Mouse (Mus musculus) spleen, postnatal 10 days (tissue): ENCODE data around the gene Csgalnact2.

Source experiments
- DNase-seq, 2 experiments: peaks; one replicate each; pipeline ENCODE4 v3.0.0; 2021 to 2022; ENCODE audit warnings: low spot score in 2 of 2

Csgalnact2 gene

DNA sequence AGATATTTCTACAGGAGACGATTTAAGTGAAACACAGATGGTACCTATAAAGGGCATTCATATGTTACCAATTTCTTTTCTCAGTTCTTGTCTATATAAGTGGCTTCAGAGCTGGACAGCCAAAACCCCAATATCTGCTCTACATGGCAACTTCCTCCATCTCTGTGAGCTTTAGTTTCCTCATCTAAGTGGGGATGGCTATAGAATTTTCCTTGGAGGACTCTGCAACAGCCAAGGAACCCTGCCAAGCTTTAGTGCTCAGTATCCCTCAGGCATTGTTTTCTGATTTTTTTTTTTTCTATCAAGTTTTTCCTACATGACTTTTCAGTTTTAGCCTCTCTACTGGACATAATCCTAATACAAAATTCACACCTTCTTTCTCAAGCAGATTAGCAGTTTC is 4.5 kb downstream of the Csgalnact2 start:
- no peak for DNase-seq

DNA sequence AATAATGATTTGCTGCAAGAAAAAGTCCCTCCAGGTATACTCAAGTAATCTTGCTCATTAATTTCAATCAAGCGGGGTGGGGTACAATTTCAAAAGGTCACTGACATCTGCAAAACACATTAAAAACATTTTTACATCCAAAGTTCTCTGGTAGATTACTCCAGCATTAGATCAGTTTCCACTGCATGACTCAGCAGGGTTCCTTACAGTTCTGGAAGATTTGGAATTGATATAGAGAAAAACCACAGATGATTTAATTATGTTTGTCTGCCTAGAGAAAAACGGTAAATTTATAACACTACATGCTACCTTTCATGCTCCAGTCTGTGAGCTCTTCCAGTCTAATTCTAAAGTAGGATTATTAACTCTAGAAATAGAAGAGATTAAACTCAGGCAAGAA is 8.9 kb downstream of the Csgalnact2 start:
- DNase-seq = no peak

DNA sequence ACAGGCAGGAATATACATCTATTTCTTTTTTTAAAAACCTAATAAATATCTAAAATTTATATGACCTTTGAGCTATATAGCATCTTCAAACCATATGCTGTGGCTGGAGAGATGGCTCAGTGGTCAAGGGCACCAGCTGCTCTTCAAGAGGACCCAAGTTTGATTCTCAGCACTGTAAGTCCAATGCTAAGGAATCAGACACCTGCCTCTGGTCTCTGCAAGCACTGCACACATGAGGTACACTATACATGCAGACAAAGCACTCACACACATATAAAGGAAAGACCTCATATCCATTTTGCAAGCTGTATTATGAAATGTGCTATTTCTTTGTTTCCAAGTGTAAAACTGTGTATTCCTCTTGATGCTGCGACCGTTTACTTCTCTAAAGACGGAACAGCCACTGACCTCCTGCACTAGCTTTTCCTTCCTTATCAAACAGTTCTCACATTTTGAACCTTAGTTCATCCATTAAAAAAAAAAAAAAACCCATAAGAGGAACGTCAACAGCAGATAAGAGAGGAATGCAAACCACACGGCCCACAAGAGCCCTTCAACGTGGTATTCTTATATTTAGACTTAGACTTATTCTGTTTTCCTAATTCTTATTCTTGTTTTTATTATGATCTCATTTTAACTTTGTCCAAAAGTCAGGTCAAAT is 11.0 kb downstream of the Csgalnact2 start:
- no peak for DNase-seq

DNA sequence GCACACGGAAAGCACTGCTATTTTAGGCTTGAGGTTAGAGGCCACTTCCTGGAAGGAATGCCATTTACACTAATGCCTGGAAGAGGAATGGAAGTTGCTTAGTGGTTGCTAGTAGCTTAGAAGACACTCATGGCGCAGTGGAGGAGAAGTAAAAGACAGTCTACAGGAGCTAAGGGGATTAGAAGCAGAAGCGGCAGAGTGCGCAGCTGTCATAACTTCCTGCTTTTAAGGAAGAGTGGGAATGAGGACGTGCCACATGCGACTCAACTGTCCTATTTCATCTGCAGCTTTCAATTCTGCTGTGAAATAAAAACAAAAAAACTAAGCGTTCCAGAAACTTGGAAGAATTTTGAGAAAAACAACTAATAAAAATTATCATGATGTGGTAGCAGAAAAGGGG is 11.7 kb downstream of the Csgalnact2 start:
- DNase-seq = no peak

DNA sequence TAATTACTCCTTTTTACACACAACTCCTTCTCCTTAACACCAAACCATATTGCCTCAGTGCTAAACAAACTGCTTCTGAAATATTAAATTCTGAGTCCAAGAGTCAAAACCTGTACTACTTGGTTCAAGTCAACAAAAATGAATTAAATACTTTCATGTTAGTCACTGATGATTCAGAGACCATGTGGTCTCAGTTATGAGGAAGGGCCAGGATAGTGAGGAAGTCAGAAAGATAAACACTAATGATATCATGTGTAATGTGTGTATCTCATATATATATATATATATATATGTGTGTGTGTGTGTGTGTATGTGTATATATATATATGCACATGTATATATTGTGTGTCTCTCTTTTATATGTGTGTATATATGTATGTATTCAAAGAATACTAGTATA is 12.4 kb downstream of the Csgalnact2 start:
- DNase-seq = no peak

DNA sequence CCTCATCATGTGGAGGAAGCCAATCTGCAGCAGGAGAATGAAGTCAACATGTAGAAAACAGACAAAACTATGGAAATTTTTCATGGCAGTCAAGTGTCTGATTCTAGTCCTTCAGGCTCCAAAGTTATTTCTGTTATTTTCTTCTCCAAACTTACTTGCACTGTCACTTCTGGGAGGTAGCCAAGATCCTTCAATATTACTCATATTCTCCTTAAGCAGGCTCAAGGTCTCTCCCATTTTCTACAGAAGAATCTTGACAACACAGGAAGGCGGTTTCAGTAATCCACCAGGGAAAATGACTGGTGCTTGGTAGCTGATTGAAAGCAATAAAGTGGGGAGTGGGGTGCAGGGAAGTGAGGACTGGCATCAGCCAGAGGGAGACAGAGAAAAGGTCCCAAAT is 16.2 kb downstream of the Csgalnact2 start:
- no peak for DNase-seq

DNA sequence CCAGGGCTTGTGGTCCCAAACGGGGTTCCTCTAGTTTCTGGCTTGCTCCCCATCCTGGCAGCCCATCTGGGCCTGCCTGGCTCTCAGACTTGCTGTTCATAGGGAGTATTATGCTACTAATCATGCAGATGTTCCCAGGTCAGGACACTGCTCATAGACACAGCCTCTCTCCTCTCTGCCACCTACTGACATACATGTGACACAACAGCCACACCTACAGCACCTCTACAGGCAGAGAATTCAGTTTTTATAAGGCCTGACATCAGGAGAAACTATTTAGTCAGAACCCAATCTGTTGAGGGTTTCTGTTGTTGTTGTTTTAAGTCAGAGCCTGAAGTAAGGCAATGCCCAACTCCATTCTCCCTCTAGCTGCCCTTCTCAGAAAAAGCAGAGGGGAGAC is 27.1 kb downstream of the Csgalnact2 start:
- no peak for DNase-seq

DNA sequence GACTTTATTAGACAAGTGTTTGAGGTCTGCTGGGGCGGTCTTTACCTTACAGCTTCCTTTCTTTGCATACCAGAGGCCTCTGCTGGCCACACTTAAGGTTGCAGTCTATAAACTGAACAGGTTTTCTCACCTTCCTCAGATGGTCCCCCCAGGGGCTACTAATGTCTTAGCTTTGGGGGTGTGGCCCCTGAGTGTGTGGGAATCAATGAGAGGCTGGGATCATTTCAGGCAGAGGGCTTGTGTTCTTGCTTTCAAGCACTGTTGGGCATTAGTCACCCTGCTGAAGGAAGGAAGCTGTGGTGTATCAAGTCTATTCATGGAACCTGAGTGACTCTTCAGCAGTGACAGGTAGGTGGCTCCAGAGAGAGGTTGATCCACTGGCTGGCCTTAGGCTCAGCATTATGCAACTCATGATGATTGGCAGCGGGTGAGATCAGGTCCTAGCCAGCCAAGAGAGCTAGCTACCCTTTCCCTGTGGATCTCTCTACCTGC is 39.6 kb downstream of the Csgalnact2 start:
- peak in 1 of 2 experiments; percentile 24 for DNase-seq

DNA sequence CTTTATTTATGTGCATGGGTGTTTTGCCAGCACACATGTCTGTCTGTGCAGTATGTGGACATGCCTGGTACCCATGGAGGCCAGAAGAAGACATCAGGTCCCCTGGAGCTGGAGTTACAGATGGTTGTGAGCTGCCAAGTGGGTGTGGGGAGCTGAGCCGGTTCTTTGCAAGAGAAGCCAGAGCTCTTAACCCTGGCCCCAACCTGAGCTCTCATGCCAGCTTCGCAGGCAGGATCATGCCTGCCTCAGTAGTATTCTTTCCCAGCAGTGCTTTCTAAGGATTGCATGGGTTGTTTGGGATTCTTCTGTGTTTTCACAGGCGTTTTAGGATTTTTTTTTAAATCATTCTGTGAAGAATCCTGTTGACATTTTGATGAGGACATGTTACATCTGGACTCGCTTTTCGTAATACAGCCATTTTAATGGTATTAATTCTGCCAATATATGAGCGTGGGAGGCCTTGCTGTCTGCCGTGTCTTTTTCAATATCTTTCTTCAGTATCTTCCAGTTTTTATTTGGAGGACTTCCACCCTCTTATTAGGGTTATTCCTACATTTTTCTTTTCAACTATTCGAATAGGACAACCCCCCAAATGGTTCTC is 41.1 kb downstream of the Csgalnact2 start:
- DNase-seq = peak in 1 of 2 experiments; percentile 8

DNA sequence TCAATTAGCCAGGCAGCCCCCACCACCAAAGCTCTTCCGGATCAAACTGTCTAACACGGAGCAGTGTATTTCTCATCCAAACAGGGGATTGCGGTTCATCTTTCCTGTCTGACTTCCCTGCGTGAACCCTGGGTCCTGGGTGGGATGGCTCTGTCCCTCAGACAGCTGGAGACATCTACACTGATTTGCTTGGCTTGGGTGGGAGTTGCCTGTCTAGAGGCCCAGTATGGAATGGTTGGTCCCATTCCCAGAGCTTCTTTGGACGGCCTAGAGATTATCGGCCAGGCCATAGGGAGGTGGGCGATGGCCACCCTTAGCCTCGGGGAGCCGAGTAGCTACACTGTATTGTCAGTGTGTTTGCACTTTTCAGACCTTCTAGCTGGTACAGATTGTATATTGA is 48.1 kb downstream of the Csgalnact2 start:
- DNase-seq = no peak

DNA sequence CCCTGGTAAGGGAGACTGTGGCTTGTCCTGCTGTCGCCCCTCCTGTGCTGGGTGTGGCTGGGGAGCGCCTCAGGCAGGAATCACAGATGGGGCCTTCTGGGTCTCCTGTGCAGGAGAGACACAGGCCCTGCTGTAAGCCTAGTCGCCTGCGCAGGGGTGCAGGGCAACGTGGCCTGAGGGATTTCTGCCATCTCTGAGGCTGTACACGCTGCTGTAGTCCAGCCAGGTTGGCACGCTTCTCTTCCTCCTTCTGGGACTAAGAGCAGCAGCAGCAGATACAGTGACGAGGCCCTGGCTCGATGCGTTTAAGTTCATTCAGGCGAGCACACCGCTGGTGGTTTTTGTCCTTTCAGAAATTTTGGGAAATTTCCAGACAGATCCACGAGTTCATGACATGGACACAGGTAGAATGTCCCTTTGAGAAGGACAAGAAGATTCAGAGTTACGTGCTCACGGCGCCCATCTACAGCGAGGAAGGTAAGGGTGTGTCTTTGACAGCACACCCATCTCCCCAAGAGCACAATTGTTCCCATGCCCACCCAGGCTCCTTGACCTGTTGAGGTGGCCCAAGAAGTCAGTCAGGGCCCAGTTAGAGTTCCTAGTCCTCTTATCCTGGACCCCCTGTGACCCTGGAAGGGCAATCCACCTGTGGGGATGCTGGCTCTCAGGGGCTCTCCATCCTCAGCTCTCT is 50.0 kb downstream of the Csgalnact2 start:
- DNase-seq = no peak

DNA sequence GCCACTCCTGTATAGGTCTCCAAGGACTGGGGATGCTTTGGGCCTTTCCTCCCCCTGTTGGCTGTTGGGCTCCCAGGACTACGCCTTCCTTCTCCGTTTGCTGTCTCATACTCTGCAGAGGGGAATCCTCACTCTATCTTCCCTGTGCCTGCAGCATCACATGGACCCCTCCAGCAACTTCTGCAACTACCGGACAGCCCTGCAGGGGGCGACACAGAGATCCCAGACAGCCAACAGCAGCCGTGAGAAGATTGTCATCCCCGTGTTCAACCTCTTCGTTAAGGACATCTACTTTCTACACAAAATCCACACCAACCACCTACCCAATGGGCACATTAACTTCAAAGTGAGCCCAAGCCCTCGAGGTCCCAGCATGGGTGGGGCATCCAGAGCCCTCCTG is 51.0 kb downstream of the Csgalnact2 start:
- DNase-seq = peak in 1 of 2 experiments; percentile 46

DNA sequence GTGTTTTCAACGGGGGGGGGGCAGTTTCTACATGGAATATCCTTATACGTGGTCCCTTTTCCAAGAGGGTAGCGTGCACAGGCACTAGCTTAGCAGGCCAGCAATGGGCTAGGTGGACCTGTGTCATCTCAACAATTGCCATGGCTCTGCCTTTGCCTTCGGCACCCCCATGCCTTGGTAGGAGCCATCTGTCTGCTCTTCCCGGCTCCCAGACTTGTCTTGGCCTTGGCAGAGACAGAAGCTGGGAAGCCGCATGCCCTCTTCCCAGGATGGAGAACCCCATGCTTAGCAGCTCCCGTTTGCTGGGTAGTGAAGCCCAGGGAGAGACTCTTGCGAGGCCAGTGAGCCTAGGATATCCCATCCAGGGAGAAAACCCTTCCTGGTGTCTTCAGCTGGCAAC is 54.3 kb downstream of the Csgalnact2 start:
- DNase-seq = no peak

DNA sequence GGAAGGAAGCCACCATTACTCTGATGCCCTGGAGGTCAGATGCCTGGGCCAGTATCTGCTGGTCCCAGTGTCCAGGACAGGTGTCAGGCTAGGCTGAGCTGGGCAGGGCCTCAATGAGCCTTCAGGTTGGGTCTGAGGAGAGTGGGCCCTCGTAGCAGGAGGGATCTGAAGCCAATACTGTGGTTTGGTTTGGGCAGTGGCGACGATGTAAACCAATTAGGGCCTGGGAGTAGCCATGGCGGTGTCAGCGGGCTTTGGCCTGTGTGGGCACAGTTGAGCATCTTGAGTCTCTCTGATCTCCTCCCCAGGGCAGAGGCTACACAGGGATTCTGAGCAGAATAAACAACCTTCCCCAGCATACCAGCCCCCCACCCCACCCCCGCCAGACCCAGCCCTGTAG is 55.3 kb downstream of the Csgalnact2 start:
- no peak for DNase-seq

DNA sequence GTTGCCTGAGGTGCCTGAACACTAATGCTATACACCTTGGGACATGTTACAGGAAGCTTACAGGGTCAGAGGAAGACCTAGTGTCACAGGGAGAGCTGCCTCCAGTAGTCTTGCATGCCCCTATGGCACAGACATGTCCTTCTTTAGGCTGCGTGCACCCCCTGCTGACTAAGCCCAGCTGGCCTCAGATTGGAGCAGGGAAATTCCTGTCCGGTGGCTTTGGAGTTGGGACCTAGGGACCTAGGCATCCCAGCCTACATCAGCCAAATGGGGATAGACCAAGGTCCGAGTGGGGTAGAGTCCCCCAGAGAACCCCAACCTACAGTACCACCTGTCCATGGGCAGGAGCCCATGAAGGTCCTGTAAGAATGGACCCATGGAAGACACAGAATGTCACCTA is 56.6 kb downstream of the Csgalnact2 start:
- no peak for DNase-seq

DNA sequence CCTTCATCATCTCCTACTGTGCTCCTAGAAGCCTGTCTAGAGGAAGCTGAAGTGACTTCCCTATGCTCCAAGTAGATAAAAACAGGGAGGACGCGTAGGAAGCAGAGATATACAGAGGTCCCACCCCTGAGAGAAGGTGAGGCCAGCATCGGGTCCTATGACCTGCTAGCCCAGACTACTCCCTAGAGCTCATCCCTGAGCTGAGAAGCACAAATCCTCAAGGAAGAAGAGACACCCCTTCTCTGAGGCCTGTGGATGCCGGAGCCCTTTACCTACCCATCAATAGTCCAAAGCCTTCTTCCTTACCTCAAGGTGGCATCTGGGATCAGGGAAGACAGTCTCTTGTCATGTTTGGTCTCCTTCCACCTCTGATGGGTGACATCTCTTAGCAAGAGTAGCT is 58.2 kb downstream of the Csgalnact2 start:
- DNase-seq = no peak

DNA sequence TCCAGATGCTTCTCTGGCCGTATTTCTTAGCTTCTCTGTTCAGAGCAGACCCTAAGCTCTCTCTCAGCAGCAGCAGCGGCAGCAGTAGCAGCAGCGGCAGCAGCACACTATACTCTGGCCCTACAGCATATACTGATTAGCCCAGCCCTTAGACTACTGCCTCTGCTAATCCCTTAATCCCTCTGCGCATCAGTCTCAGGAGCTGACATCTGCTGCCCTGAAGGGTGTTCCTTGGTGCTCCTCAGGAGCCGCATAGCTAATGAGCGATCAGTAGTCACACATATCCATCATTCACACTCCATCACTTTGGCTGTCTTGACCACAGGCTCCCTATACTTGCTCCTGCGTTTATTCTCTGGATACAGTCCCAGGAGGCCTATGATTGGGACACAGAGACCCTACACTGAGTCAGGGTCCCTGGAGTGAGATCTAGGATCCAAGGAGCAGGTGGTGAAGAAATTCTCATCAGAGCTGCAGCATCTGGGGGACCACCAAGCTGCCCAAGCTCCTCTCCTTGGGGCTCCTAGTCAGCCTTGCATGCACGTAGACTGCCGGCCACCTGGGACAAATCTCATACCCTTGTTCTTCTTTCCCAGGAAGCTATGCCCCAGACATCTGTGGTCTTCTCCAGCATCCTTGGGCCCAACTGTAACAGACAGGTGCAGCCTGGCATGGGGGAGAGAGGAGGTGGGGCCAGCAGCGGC is 59.0 kb downstream of the Csgalnact2 start:
- DNase-seq = no peak

DNA sequence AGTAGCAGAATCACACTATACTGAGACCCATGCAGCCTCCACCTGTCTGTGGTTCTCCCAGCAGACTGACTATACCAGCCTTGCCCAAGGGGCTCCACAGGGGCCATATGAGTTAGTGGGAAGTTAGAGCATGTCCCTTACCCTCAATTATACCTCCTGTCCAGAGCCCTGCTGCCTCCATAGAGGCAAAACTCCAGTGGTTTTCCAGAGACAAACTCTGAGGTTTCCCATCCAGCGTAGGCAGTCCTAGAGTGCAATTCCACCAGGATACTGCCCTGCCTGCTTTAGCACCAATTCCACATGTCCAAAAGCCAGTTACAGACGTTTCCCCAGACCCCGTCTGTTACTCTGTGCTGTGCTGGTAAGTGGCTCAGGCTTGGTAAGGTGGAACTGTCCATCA is 59.6 kb downstream of the Csgalnact2 start:
- no peak for DNase-seq

DNA sequence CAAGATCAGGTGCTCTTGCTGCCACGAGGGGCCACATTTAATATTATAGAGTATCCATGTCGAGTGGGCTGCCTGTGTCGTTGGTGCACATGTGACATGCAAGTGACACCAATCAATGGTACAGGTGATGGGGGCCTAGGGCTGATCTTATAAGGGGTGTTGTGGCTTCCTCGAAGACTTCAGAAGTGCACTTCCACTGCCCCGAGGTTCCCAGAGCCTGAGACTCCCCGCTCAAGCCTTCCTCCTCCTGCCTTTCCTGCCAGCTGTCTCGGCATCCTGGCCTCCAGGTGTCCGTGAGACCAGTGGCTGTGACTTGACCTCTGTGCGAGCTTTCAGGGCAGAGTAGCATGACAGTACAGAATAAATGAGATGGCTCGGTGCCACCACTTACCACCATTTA is 60.2 kb downstream of the Csgalnact2 start:
- no peak for DNase-seq

DNA sequence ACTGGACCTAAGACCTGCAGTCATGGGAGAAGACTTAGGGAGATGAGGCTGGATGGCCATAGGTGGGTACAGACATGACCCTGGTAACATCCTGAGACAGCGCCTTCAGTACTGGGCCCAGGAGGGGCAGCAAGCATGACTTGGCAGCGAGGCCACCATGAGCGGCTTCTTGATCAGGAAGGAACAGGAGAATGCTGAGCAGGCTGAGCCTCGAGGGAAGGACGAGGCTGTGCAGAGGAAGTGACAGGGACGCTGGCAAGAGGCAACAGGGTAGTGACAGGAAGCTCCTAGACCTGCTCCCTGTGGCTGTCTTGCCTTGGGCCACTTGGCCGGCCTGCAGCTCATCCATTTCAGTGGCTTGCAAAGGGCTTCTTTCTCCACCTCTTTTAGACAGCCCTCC is 61.5 kb downstream of the Csgalnact2 start:
- DNase-seq = no peak

DNA sequence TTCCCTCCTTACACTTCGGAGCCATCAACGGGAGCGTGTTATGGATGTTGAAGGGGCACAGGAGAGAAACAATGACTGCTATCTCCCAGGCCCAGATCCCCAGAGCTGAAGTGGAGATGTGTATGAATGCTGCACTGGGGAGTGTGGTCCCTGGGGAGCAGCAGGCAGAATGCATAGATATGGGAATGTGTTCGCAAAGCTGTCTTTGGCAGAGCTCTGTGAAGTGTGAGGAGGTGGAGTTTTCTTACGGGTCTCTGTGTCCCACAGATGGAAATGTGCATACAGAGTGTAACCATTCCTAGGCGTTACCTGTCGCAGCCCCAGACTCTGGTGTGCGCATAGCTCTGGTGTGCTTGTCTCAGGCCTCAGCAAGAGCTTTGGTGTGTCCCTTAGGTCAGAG is 62.2 kb downstream of the Csgalnact2 start:
- DNase-seq = no peak

DNA sequence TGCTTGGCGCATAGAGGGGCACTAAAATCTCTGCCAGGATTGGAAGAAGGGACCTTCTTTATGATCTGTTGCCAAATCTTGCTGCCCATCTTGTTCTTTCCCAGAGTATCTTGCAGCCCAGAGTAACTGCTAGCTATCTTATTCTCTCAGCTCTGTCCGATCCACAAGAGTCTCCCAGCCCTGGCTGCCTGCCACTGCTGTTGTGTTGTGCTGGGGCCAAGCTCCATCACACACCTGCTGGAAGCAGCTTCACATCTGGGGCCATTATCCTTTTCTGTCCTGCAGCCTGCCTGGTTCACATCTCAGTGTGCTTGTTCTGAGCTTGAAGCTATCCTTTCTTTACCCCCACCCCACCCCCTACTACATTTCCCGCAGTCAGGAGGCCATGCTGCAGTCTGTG is 62.7 kb downstream of the Csgalnact2 start:
- DNase-seq = no peak

DNA sequence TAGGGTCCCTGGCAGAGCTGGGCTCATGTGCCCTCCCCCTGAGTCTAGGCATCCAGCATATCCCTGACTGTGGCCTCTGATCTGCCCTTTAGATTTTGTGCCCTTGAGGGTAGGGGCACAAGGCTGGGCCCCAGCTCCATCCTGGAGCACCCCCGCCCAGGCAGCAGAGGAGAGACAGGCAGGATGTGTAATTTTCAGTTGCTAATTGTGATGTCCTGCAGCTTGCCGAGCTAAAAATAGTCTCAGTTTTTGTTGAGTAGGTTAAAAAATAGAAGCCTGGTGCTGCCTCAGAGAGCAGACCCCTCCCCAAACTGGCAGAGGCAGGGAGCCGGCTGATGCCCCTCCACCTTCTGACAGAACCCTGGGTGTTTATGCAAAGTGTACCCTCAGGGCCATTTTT is 64.8 kb downstream of the Csgalnact2 start:
- DNase-seq = no peak
